Mouse (Mus musculus): ENCODE measurements around the gene Fibcd1. TPM values are rescaled to one million over a fixed set of nuclear protein-coding genes. Genes with fewer than 3 reads are reported as not detected.
A peak's percentile ranks its signal among the peaks of the same experiment; 100 is the strongest.

Gene Fibcd1
- total and polyA plus RNA-seq, 2 experiments from 2014 or later = 19.4 to 48.5 TPM

DNA sequence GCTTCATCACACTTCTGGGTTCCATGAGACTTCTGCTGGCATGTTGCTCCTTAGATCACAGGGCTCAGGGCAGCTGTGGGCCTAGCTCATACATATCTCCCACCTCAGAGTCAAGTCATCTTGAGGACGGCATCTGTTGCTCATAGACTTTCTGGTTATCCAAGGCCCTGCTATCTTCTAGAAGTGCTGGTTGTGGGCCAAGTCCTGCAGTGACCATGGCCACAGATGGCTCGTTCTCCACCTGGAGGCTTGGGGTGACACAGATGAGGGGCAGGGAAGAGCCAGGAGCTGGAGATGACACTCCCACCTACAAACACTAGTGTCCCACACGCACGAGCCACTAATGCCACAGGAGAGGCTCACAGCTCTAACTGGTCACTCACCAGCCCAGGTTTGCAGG is 32.2 kb downstream of the Fibcd1 start:
- Histone ChIP-seq H3K36me3 (ENCODE audit: insufficient read depth, low read length) (no peaks in the 10 kb centered on the region), H3K4me2 (ENCODE audit: low read depth, low read length, poor library complexity, severe bottlenecking) (no peak overlapping the region), H3K9me3 (ENCODE audit: low read length) (no peaks in the 10 kb centered on the region), H3K4me3 (ENCODE audit: low read depth, low read length) (no peak overlapping the region), H3K27me3 (ENCODE audit: insufficient read depth, low read length) (no peaks in the 10 kb centered on the region), H3K9ac (replicated peaks; ENCODE audit: low read length, poor library complexity, severe bottlenecking) (no peak overlapping the region), H3K27ac (ENCODE audit: low read depth, low read length) (no peak overlapping the region), H3K4me1 (ENCODE audit: insufficient read depth, low read length) (peaks cover 19% of the 10 kb centered on the region)
- DNase-seq (ENCODE audit: low spot score) = no peak
- no peak for ATAC-seq (ENCODE audit: low FRiP score)
- 91% methylated on average over 4 of the region's 4 CpGs for WGBS
- no peak for TF ChIP-seq CTCF (IDR thresholded peaks at IDR 0.05)

GRCm38 (mm10) chr2:31811086-31811958 is 34.5 kb downstream of the Fibcd1 start:
- TF ChIP-seq CTCF (IDR thresholded peaks at IDR 0.05) = no peak
- Histone ChIP-seq H3K27me3 (ENCODE audit: insufficient read depth, low read length) (no peaks in the 10 kb centered on the region), H3K4me1 (ENCODE audit: insufficient read depth, low read length) (peaks cover 33% of the 10 kb centered on the region), H3K4me2 (ENCODE audit: low read depth, low read length, poor library complexity, severe bottlenecking) (no peak overlapping the region), H3K36me3 (ENCODE audit: insufficient read depth, low read length) (no peaks in the 10 kb centered on the region), H3K4me3 (ENCODE audit: low read depth, low read length) (no peak overlapping the region), H3K9ac (replicated peaks; ENCODE audit: low read length, poor library complexity, severe bottlenecking) (no peak overlapping the region), H3K9me3 (ENCODE audit: low read length) (no peaks in the 10 kb centered on the region), H3K27ac (ENCODE audit: low read depth, low read length) (no peak overlapping the region)
- 88% methylated on average over 14 of the region's 14 CpGs for WGBS
- DNase-seq (ENCODE audit: low spot score) (no peak), ATAC-seq (ENCODE audit: low FRiP score) (no peak)

- WGBS = 35% methylated on average over 11 of the region's 12 CpGs
- H3K4me1 ChIP-seq (ENCODE audit: insufficient read depth, low read length) = peaks cover 35% of the 10 kb centered on the region
- peak within 1 kb of the TSS; percentile 9; the same call in 1 of the 2 replicates for H3K27ac ChIP-seq (ENCODE audit: low read depth, low read length)
Observed at GRCm38 (mm10) chr2:31810444-31810843, 35.4 kb downstream of the Fibcd1 start, which contains the start of gene Qrfp. Gene Qrfp (minus strand): TSS chr2:31810580.

GRCm38 (mm10) chr2:31809358-31809740 is 36.5 kb downstream of the Fibcd1 start:
- H3K36me3 ChIP-seq (ENCODE audit: insufficient read depth, low read length) = 0 out of 2 replicates have a peak, but pooled peaks cover 1% of the 10 kb centered on the region
- no peak overlapping the region for H3K27ac ChIP-seq (ENCODE audit: low read depth, low read length)
- no peak for DNase-seq (ENCODE audit: low spot score)
- H3K4me1 ChIP-seq (ENCODE audit: insufficient read depth, low read length) = peaks cover 35% of the 10 kb centered on the region
- 0 out of 2 replicates have a peak, but pooled peaks have one; percentile 4 for TF ChIP-seq CTCF (IDR thresholded peaks at IDR 0.05)
- H3K9ac ChIP-seq (replicated peaks; ENCODE audit: low read length, poor library complexity, severe bottlenecking) = no peak overlapping the region
- ATAC-seq (ENCODE audit: low FRiP score) = no peak
- WGBS = 43% methylated on average over 2 of the region's 2 CpGs
- no peak overlapping the region for H3K4me2 ChIP-seq (ENCODE audit: low read depth, low read length, poor library complexity, severe bottlenecking)
- H3K4me3 ChIP-seq (ENCODE audit: low read depth, low read length) = no peak overlapping the region
- no peaks in the 10 kb centered on the region for H3K27me3 ChIP-seq (ENCODE audit: insufficient read depth, low read length)
- H3K9me3 ChIP-seq (ENCODE audit: low read length) = no peaks in the 10 kb centered on the region

More at GRCm38 (mm10) chr2:31810444-31810843, 35.4 kb downstream of the Fibcd1 start, which contains the start of gene Qrfp:
- H3K9me3 ChIP-seq (ENCODE audit: low read length) = no peaks in the 10 kb centered on the region
- ATAC-seq (ENCODE audit: low FRiP score) (no peak), DNase-seq (ENCODE audit: low spot score) (no peak)
- no peak for TF ChIP-seq CTCF (IDR thresholded peaks at IDR 0.05)
- H3K27me3 ChIP-seq (ENCODE audit: insufficient read depth, low read length) = no peaks in the 10 kb centered on the region
- no peak within 1 kb of the TSS for H3K4me3 ChIP-seq (ENCODE audit: low read depth, low read length)
- no peak within 1 kb of the TSS for H3K4me2 ChIP-seq (ENCODE audit: low read depth, low read length, poor library complexity, severe bottlenecking)
- H3K36me3 ChIP-seq (ENCODE audit: insufficient read depth, low read length) = no peaks in the 10 kb centered on the region
- no peak within 1 kb of the TSS for H3K9ac ChIP-seq (replicated peaks; ENCODE audit: low read length, poor library complexity, severe bottlenecking)

DNA sequence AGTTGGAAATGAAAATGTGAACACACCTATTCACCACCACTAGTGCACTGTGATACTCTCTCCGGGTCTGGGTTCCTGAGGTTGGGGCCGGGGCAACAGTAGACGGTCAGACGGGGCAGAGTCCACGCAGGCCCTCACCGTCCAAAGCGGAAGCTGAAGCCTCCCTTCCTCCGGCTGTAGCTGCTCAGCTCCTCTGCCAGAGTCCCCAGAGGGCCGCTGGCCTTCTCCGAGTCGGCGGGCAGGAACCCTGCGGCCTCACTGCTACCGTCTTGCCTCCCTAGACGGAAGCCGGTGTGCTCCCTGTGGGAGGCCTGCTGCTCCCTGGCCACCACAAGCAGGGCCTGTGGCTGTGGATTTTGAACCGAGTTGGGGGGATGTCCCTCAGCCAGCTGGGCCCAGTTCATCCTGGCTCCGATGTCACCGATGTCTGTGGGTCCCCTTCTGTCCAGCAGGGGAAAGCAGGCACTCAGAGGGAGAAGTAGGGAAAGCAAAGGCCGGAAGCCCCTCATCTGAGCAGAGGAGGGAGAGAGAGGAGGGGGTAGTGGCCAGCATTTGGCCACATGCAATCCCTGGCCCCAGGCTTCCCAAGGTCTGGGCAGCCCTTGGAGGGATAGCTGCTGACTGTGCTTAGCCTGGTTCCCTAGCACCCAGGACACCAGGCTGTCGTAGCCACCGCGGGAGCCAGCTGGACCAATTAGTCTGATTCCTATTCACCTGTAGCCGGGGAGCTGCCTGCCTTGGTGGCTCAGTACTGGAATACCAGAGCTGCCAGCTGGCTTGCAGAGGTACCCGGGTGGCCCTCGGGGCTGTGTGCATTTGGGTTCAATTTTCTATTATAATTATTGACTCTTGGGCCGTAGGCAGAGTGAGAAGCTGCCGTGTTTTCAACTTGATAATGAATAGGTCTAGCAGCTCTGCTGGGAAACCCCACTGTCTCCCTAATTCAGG is 37.1 kb downstream of the Fibcd1 start:
- WGBS = 32% methylated on average over 28 of the region's 28 CpGs
- no peak for ATAC-seq (ENCODE audit: low FRiP score)
- H3K4me3 ChIP-seq (ENCODE audit: low read depth, low read length) = no peak overlapping the region
- H3K4me2 ChIP-seq (ENCODE audit: low read depth, low read length, poor library complexity, severe bottlenecking) = no peak overlapping the region
- H3K27me3 ChIP-seq (ENCODE audit: insufficient read depth, low read length) = no peaks in the 10 kb centered on the region
- peak; percentile 52 for TF ChIP-seq CTCF (IDR thresholded peaks at IDR 0.05)
- H3K9ac ChIP-seq (replicated peaks; ENCODE audit: low read length, poor library complexity, severe bottlenecking) = 0 out of 2 replicates have a peak overlapping the region, but pooled peaks have one; percentile 8
- DNase-seq (ENCODE audit: low spot score) = peak; percentile 47
- H3K36me3 ChIP-seq (ENCODE audit: insufficient read depth, low read length) = 0 out of 2 replicates have a peak, but pooled peaks cover 7% of the 10 kb centered on the region
- no peak overlapping the region for H3K27ac ChIP-seq (ENCODE audit: low read depth, low read length)
- peaks cover 35% of the 10 kb centered on the region for H3K4me1 ChIP-seq (ENCODE audit: insufficient read depth, low read length)
- H3K9me3 ChIP-seq (ENCODE audit: low read length) = no peaks in the 10 kb centered on the region
